Mouse (Mus musculus) thymus, adult 18-20 months (tissue): Measurements from ENCODE around the gene Clk2.

Source experiments
- DNase-seq, 2 experiments: peaks; one replicate each; pipeline ENCODE4 v3.0.0; 2022; ENCODE audit warnings: mixed read lengths in 2 of 2

Clk2 gene

DNA sequence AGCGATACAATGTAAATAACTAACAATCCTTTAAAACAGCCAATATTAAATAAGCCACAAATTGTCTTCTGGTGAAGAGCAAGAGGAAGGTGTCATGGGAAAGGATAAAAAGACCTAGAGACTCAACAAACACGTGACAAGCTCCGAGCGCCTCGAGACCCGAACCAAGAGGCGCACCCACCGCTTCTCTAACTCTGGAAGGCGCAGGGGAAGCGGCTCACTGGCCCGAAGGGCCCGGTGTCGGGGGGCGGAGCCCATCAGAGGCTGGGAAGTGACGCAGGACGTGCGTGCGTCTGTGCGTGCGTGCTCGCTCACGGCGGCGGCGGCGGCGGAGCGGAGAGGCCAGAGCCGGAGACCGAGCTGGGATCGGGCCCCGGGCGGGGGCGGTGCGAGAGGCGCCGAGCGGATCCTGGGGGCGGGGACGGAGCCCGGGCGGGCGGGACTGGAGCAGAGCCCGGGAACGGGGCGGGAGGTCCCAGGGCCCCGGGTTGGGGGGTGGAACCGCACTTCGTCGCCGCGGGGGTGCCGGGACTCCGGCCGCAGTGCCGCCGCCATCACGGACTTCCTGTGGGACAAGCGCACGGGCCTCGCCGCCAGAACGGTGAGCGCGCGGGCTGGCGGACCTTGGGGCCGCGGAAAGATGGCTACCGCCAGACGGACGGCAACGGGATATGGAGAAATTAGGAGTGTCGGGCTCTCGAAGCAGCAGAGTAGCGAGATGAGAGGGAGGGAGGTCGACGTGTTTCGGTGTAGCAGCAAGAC, at the start of gene Clk2:
TSS of gene Clk2 (plus strand) at position 290 of the 762 bp plus-strand sequence.
- peak; percentile 93 to 95 for DNase-seq

DNA sequence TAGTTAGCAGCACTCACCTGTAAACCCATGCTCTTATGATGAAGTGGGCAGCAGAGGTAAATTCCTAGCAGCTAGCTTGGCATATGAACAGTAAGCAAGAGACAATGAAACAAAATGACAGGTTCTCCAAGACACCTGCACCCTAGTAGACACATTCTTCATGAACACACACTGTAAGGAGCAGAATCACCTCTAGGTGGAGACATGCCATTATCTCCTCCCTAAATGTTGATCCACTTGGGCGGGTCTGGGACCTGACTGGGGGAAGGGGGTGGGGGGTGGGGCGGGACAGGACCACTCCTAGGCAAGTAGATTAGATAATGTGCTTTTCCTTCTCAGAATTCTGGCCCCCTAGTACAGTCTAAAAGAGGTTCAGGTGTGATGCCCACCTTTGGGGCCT, 49.1 kb upstream of the Clk2 start:
- DNase-seq: no peak

DNA sequence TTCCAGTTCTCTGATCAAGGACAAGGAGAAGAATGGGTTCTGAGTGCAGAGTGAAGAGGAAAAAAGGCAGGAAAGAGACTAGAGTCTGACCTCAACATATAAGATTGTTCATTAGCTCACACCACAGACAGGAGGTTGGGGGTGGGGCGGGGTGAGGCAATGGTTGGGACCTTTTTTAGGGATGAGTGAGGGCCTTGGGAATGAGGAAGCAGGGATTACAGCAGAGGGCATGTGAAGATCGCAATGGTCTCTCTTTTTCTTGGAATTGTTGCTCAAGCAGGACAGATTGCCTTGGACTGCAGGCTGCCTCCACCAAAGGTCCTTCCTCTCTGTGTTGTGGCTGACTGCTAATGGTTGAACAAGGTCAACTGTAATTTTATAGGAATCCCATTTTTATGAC, 41.3 kb upstream of the Clk2 start:
- DNase-seq: no peak

DNA sequence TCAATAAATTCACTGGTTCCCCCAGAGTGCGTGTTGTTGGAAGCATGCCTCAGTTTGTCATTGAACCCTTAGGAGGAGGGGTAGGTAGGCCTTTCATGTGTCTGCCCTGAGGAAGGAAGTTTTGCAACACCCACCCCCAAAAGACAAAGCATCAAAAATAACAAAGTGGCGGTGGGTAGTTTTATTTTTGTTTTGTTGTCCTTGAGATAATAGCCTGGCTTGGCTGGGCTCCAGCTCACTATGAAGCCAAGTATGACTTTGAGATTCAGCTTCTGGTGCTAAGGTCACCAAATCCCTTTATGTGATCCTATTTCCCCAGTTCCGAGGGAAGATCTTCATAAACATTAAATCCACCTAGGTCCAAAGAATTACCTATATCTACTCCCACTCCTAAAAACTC, 40.4 kb upstream of the Clk2 start:
- no peak for DNase-seq

DNA sequence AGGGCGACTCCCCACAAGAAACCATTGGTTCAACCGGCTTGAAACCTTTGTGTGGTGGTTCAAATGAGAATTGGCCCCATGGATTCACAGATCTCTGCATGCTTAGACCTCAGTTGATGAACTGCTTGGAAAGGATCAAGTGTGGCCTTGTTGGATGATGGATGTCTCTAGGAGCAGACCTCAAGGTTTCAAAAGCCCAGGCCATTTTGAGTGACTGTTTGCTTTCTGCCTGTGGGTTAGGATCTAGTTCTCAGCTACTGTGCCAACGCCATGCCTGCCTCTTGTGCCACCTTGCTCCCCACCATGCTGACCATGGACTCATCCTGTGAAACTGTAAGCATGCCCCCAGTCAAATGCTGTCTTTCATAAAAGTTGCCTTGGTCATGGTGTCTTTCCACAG, 38.6 kb upstream of the Clk2 start:
- DNase-seq: no peak

DNA sequence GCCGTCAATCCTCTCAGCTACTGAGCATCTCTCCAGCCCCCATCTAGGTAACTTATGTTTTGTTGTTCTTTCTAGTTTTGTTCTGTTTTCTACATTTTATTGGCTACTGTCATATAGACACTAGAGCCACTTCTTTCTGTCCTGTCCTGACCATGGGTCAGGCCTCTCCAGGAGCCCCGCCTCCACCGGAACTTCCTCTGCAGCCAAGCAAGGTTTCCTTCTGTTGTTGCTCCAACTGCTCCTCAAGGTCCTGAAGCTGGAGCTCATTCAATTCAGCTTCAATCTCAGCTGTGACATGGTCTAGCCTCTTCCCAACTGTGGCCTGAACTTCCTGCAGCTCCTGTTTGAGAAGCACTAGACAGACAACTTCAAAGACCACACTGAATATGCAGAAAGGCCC, 34.7 kb upstream of the Clk2 start:
- no peak for DNase-seq

DNA sequence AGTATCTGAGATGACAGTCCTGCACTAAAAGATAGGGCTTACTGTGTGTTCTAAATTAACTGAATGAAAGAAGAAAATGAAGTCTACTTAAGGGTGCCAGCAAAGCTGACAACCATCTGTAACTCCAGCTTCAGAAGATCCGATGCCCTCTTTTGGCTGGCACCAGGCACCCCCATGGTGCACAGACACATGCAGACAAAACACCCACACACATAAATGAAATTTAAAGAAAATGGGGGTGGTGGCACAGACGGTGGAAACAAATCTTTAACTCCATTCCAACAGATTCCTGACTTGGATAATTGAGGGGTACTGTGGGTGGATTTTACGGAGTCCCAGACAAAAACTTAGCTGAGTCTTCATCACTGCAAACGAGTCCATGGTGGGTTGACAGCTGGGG, 32.8 kb upstream of the Clk2 start:
- no peak for DNase-seq

DNA sequence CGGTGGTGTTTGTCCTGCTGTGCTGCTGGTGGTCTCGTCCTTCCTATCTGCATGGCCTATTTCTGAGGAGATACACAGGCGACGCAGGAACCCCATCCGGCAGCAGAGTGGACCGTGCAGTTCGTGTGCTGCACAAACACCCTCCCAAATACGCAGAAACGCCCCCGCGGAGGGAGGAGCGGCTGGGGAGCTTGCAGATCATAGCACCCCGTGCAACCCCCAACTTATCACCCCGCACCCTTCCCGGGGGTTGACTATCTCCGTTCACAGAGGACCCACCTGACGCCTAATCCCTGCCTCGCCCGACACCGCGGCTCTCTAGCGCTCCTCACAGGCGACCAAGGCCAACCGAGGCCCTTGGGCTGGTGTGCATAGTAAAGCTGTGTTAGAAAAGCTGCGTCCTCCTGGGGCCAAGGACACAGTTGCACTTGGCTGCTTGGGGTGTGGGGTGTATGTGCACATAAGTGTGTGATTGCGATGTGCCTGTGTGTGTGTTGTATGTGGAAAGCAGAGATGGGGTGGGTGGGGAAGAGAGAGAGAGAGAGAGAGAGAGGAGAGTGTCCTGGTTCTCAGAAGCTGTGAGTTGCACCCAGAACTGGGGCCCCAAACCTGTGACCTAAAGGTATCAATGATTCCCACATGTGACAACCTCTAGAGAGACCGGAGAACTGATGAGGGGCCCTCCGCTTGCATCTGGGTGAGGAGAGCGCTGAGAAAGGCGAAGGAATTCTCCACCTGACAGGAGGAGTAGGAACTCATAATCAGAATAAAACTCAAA, 32.1 kb upstream of the Clk2 start:
- no peak for DNase-seq

DNA sequence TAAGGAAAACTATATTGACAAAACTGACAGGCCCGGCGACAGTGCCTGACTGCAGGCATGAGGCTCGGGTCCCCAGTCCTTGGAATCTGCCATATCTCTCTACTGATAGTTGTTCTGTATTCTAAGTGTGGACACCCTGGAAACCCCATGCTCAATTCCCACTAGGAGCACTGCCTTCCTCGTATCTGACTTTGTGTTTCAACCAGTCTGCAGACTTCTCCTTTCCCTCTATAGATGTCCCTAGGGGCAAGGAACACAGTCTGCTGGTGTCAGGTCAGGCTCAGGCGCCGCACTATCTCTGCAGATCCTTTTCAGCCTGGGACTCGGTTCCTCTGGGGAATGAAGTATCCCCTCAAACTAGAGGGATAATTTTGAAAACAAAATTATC, 31.5 kb upstream of the Clk2 start:
- no peak for DNase-seq

DNA sequence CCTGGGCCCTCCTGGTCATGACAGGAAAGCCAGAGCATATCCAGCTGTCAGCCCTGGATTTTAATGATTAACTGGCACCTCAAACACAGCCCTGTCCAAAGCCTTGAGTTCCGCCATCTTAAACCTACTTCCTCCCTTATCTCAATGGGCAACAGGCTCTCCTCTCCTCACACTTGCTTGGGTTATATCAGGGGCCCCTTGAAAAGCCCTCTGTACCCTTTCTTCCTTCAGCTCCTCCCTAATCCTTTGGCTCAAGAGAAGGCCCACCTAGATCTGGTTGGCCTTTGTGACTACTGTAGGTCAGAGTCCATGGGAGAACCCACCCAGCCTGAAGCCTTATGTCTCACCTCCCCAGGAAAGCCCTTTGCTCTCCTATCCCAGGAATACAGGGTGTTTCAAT, 30.8 kb upstream of the Clk2 start:
- DNase-seq: no peak

DNA sequence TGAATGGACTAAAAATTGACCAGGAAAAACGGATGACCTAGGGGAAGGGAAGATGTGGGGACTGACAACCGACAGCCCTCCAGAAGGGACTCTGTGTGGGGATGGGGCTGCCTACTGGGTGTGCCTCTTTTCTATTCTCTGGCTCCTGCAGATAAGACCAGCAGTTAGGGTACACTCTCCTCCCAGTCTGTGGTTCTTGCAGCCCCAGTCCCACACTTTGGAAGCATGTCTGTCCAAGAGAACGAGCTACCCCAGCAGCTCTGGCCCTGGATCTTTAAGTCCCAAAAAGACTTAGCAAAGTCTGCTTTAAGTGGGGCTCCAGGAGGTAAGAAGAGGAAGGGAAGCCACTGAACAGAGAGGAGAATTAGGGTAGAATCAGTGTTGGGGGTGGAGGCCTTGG, 28.6 kb upstream of the Clk2 start, which contains the start of gene Pklr:
TSS of gene Pklr (plus strand) at position 185 of the 400 bp plus-strand sequence.
- DNase-seq: no peak

DNA sequence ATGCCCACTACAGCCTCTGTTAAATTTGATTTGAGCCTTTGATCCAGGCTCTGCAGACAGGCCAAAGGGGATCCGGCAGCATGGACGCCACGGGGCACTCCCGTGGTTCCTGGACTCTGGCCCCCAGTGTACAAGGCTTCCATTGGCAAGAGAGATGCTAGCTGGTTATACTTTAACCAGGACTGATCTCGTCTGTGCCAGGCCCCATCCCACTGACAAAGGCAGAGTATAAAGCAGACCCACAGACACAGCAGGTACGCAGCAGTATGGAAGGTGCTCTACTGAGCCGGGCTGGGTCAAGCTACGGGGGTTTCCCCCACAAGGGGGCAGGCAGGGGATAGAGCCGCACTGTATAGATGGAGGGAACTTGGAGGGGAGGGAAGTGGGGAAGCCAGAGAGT, 28.2 kb upstream of the Clk2 start:
- peak in 1 of 2 experiments; percentile 19 for DNase-seq

DNA sequence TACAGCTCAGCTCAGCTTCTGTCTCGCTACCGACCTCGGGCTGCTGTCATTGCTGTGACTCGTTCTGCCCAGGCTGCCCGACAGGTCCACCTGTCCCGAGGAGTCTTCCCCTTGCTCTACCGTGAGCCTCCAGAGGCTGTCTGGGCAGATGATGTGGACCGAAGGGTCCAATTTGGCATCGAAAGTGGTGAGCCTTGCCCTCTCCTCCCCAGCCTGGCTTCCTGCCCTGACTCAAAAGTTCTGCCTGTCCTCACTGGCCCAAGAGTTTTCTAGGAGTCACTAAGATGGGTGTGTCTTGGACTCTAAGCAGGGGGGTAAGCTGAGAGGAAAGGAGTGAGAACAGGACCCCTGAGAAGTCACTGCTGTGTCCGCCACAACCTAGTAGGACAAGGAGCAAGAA, 19.8 kb upstream of the Clk2 start:
- DNase-seq: no peak

DNA sequence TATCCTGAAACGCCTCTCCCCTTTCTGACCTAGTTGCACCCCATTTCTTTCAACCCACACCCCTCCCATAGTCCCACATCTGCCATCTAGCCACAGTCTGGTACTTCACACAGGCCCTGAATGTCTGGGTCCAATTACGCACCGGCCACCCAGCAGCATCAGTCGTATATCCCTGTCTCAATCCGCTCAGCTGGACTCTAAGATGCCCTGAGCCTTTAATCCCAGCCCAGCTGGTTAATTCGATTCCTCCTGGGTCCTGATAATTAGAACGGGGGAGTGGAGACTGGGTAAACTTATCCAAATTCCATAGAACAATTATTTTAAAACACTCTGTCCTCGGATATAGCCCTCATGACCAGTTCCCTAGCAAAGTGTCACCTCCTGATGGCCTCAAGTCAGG, 19.0 kb upstream of the Clk2 start:
- no peak for DNase-seq

DNA sequence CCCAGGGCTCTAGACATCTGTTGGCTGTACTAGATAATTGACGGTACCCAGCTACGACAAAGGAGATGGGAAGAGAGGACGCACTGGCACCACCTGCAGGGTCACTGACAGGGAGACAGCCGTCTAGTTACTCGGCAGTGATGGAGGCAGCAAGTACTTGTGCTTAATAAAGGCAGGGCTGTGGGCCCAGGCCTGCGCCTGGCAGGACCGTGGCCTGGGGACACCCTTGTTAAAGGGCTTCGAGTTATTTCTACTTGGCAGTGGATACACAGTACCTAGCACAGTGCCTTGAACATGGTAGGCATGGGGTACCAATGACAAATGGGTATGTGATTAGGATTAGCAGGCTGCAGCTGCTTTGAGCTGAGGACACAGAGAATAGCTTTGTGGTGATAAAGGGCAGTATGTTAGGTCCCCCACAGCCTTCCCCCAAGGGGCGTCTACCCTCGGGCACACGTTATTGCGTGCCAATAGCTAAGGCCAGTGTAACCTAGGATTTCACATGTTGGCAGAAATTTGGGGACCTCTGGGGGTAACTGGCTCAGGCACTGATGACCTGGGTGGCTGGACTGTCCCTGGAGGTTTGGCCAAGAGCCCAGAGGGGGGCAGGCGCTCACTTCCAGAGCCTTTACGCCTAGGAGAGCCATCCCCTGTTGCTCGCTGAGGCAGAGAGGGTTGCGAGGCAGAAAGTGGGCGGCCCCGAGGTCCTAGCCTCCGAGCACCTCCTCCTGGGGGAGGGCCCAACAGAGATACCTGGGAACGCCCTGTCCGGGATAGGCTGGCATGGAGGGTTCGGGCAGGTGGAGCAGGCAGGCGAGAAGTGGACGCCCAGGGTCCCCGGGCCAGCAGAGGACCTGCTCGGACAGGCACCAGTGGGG, 17.3 kb upstream of the Clk2 start:
- DNase-seq: no peak

DNA sequence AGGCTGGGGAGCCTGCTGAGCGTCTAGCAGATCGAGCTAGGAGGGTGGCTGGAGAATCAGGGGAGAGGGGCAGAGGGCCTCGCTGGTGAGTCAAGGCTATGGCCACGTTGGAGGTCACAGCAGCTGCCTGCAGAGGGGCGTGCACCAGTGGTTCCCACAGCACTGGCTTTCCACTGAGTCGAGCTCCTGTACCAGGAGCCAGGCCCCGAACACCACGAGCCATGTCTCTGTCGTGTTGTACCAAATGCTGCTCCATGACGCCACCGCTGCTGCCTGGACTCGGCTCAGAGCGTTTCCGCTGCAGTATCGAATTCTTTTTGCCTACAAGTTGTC, 16.6 kb upstream of the Clk2 start:
- no peak for DNase-seq

DNA sequence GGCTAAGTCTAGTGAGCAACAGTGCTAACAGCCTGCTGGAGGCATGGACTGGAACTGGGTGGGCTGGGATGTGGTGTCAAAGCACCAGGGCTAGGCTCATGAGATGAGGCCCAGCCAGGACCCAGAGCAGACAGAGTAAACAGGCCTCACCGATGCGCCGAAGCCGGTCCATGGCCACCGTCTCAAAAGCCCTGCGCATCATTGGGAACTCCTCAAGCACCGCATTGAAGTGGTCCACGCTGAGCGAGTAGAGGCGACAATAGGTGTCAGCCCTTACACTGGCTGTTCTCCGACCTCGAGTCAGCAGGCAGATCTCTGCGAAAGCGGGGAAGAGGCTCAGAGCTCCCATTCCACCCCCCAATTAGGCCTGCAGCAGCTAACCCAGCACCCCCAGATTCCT, 16.0 kb upstream of the Clk2 start:
- no peak for DNase-seq

DNA sequence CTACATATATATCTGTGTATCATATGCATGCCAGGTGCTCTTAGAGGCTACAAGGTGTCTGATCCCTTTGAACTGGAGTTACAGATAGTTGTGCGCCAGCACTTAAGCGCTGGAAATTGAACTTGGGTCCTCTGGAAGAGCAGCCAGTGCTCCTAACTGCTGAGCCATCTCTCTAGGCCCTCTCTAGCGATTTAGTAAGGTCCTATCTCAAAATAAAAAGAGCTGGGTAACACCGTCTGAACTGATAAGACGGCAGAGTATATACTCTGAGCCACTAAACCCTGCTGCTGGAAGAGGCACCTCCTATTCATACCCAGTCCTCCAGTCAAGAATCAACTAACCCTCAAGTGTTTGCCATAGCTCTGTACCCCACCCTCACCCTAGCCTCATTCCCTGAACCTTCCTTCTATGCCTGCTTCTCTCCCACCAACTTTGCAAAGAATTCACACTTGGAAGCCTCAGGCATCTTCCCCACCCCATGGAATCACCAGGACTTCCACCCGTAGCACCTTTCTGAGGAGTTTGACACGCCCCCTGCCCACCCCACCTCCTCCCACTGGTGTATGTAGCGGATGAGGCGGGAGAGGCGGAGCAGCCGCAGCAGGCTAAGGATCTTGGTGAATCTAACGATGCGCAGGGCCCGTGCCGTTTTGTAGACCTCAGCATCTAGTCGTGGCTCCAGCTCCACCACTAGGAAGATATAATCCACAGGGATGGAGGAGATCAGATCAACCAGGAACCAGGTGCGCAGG, 12.3 kb upstream of the Clk2 start:
- DNase-seq: no peak

DNA sequence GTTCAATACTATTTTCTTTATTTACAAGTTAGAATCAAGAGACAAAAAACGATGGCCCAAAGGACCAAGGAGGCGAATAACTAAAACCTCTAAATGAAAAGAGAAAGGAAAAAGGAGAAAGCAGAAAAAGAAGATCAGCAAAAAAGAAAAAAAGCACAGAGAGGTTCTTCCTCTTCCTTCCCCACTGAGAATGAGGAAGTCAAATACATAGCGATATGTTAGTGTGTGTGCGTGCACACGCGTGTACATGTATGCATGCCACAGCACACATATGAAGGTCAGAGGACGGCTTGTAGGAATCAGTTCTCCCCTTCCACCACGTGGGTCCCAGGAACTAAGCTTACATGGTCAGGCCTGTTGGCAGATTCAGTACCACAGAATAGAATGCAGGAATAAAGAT, 7.6 kb upstream of the Clk2 start:
- no peak for DNase-seq

DNA sequence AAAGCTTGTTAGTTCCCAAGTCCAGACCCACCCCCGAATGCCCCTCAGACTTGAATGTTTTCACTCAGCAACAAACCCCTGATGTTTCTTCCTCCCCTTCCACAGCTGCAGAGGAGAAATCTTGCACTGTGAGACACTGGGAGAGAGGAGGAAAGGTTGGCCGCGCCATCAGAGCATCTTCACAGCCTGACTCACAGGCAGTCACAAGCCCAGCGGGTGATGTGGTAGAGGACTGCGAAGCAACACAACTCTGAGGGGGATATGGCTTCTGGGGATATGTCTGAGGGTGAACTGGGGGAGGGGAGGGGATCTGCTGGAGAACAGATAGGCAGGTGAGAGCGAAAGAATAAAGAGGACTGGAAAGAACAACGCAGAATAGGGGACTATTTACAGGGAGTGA, 5.9 kb upstream of the Clk2 start:
- DNase-seq: no peak

DNA sequence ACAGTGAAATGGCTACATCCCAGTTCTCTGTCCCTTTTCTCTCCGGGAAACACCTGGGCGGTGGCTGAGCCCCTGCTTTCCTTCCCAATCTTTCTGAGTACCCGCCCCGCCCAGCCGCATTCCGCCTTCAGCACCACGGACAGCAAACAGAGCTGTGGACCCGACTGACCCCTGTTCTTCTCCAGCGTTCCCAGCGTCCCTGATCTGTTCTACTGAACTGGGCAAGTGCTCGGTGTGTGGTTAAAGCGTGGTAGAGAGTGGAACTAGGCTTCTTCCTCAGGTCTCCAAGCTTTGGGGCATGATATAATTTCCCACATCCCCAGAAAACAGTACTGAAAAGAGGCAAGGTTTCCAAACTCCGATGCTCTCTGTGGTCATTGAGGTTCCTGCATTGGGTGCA, 5.4 kb upstream of the Clk2 start:
- peak in 1 of 2 experiments; percentile 24 for DNase-seq

DNA sequence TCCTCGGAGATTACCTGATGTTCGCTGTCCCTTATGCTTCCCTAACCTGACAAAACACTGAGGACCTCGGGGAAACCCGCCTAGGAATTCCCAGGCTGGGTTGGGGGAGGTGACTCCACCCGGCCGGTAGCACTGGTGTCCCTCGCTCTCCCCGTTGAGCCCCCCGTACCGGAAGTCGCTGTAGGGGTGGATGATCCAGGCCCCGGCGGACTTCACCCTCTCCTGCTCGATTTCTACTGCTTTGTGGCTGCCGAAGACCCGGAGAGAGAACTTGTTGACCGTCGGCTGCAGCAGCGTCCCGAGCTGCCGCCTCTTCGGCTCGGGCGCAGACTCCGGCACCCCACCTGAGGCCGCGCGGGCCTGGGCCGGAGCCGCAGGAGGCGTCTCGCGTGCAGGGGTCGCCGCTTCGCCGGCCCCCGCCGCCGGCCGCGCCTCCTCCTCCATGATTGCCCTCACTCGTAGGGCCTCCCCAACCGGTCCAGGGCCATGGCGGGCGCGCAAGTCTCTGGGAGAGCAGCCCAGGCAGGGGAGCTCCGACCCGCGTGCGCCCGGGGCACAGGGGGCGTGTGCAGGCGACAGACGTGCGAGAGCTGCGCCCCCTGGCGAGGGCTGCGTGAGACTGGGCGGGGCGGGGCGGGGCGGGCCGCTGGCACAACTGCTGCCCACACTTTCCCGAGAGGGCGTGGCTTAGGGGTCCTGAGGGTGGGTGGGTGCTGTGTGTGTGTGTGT, 4.8 kb upstream of the Clk2 start, which contains the start of gene Hcn3:
TSS of gene Hcn3 (minus strand) at position 581 of the 729 bp plus-strand sequence.
- peak in 1 of 2 experiments; percentile 61 for DNase-seq
